Mouse (Mus musculus) right cerebral cortex, adult 2 months (tissue): ENCODE measurements around the gene Olfr878.

Experiments
- DNase-seq, 2 experiments: peaks; one replicate each; pipeline ENCODE4 v3.0.0; 2021 to 2022; ENCODE audit warnings: low spot score in 2 of 2

Olfr878 gene

DNA sequence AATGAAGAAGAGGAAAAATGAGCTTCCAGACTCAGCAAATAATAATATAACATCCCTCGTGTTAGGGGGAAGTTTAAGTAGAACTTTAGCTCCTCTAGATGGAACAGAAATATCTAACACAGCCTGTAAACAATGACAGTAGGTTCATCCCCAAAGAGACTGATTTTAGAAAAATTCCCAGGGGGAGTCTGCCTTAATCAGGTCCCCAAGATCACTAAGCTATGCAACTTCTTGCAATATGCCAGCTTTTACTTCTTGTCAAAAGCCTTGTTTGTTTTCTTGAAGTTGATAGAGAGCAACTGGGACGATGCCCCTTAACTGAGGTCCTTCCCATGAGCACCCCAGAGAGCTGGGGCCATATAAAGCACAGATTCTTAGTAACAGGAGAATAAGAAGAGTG, at the start of gene Olfr878:
Gene Olfr878, plus strand, starts transcription at position 301 of the 400 bp plus-strand sequence.
- DNase-seq: no peak

DNA sequence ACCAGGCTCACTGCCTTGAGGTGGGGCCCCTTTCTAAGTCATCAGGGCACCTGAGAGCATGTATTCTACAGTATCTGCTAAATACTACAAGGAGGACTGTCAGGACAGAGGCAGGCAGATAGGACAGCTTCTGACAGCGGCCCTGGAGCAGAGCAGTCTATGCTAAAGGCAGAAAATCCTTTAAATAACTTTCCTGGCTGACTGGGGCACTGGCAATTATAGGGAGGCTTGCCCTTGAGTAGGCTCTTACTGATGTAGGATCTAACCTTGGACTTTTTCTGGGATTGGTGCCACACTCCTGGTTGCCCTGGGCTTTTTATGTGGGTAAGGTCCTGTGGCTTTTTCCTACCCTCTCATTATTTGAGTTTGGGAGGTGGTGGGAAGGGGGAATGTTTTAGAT, 47.4 kb upstream of the Olfr878 start:
- DNase-seq: no peak

- no peak for DNase-seq
These were observed 46.5 kb upstream of the Olfr878 start for GRCm38 (mm10) chr9:37871097-37871496.

DNA sequence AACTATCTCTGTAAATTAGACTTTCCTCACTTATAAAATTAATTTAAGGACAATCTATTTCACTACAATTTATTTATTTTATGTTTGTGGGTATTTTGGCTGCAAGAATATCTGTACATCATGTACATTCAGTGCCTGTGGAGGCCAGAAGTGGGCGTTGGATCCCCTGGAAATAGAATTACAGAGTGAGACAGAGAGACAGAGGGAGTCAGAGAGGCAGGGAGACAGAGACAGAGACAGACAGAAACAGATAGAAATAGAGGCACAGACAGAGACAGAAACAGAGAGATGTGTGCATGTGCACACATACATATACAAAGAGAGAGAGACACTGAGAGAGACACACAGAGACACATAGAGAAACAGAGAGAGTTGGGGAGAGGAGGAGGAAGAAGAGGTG, 46.1 kb upstream of the Olfr878 start:
- DNase-seq: no peak

DNA sequence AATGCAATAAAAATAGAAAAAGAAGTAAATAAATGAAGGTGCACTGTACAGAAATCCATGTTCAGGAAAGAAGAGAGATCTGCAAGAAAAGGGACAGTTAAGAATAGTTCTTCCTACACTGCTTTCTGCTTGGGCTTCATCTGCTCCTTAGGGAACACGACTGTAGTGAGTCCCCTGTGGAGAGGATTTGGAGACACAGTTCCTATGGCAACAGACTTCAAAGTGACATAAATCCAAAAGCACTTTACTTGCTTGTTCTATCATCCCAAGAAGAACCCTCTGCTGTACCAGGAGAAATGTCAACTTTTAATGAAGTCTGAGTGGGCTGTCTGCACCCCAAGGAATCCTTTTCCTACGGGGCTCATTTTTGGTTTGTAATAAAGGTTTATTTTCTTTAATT, 26.7 kb upstream of the Olfr878 start:
- DNase-seq: peak in 1 of 2 experiments; percentile 31

DNA sequence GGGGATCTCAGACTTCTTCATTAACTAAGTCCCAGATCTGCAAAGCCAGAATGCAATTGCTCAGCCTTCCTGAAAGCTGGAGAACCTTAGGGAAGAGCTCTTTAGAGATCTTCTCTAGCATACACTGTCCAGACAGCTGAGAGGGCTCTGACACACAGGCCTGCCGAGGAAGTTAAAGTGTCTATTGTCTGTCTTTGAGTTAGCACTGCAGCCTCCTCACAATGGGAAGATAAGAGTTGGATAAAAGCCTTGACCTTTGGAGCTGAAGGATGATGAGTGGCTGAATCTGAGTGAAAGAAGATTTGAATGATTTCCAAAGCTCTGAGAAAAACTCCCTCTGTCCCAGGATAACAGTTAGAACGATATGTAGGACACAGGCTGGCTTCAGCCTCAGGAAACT, 21.0 kb upstream of the Olfr878 start, which contains the start of gene Olfr145:
Gene Olfr145, plus strand, starts transcription at position 64 of the 400 bp plus-strand sequence.
- no peak for DNase-seq

DNA sequence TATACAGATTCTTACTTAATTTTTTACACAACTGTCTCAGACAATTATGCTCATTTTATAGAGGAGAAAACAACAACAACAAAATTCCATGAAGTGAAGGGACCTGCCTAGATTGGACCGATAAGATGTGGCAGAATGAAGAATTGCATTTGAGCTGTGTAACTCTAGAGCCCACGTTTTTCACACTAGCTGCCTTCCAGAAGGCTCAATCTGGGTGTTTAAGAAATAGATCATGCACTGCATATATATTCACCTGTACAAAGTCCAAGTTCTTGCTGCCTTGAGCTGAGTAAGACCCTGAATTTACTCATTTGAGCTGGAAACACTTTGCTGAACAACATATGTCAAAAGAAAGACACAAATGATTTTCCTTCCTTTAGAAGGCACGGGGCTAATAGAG, 12.1 kb upstream of the Olfr878 start:
- DNase-seq: peak in 1 of 2 experiments; percentile 23

- no peak for DNase-seq
These were observed 378 bp downstream of the Olfr878 start for GRCm38 (mm10) chr9:37918018-37918417.

GRCm38 (mm10) chr9:37924194-37924593, 6.6 kb downstream of the Olfr878 start:
- no peak for DNase-seq

DNA sequence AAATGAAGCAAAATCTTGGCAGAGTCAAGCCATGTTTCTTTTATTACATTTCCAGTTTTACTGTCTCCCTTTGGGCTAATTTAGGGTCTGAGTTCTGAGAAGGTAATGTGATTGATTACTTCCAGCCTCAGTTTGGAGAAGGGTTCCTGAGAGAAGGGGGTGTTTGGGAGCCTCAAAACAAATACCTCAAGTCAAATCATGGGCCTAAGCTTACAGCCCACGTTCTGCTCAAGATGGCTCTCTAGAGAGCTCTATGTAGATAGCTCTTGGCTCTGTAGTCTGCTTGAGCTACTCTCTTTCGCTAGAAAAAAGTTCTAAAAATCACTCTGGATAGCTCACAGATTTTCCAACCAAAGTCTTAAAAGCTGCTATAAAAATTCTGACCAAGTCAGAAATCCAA, 7.8 kb downstream of the Olfr878 start:
- DNase-seq: no peak

DNA sequence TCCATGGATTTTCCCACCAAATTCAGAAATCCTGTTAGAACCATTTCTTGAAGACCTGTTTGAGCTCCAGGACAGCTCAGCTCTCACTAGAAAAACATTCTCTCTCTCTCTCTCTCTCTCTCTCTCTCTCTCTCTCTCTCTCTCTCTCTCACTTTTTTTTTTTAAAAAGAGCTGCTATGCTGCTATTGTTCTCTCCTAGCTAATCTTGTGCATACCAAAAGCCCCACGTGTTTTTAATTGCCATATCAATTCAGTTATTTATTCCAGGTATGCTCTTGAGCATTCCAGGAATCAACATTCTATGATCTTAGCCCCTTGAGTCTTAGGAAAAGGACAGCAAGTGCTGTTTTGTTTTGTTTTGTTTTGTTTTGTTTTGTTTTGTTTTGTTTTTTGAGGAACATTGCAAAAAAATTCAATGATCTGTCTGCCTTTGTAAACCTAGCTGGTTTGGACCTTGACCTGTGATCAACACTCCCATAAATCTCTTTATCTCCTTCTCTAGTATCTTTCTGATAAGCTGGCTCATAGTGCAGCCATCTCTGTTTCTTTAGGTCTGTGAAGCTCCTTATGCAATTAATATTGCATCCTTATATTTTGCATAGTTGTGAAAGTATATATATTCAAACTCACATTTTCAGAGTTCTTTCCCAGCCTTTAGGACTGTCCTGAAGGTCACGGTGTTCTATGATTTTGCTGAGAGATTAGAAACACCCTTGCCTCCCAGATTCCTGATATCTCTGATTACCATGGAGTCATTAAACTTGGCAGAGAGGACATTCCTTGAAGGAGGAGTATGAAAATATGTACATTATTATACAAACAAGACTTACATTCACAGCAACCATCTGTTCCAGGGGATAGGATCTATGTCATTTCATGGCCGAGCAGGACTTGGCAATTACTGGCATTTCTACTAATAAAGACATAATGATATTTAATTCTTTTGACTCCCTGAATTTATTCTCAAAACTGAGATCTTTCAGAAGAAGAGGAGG, 8.7 kb downstream of the Olfr878 start:
- DNase-seq: no peak

- peak; percentile 81 to 88 for DNase-seq
These were observed 14.9 kb downstream of the Olfr878 start for GRCm38 (mm10) chr9:37932519-37932918.

- DNase-seq: no peak
These were observed 16.5 kb downstream of the Olfr878 start for GRCm38 (mm10) chr9:37934146-37934545.

GRCm38 (mm10) chr9:37941167-37941566, 23.5 kb downstream of the Olfr878 start:
- no peak for DNase-seq
